Mouse (Mus musculus) MEL (cell line): ENCODE results near the gene Ccdc162. TPM values are rescaled to one million over a fixed set of nuclear protein-coding genes. Genes with fewer than 3 reads are reported as not detected.

ENCODE experiments used
- DNase-seq: peaks from one replicate; pipeline ENCODE4 v3.0.0; 2011; ENCODE audit warnings: low read depth, low spot score
- H3K27ac ChIP-seq: 2 replicates; pipeline ENCODE4 v1.5.1; 2012; ENCODE audit warnings: low read depth, mild to moderate bottlenecking, control low read depth, low read length, moderate library complexity; ENCODE audit not compliant: control insufficient read depth
- H3K27me3 ChIP-seq, 2 experiments: fragments of 150-350 bp in 1 of 2; sonication (generic) in 1 of 2; 2 replicates each; pipeline ENCODE4 v1.6.1; 2012; ENCODE audit warnings: low read length in 2 of 2, mild to moderate bottlenecking in 2 of 2, improper control_type of control experiment in 1 of 2, moderate library complexity in 1 of 2; ENCODE audit not compliant: insufficient read depth in 2 of 2, control insufficient read depth in 1 of 2
- H3K36me3 ChIP-seq, 2 experiments: 2 replicates each; pipeline ENCODE4 v1.6.1; 2012 to 2014; ENCODE audit warnings: low read length in 2 of 2, improper control_type of control experiment in 1 of 2, inconsistent platforms in 1 of 2, mild to moderate bottlenecking in 1 of 2; ENCODE audit not compliant: insufficient read depth in 2 of 2, control insufficient read depth in 1 of 2
- H3K4me1 ChIP-seq, 2 experiments: fragments of 150-350 bp in 1 of 2; sonication (generic) in 1 of 2; 2 replicates each; pipeline ENCODE4 v1.6.1; 2012; ENCODE audit warnings: low read length in 2 of 2, improper control_type of control experiment in 1 of 2, mild to moderate bottlenecking in 1 of 2; ENCODE audit not compliant: insufficient read depth in 2 of 2, control insufficient read depth in 1 of 2
- H3K4me3 ChIP-seq, 2 experiments: fragments of 150-350 bp in 1 of 2; sonication (generic) in 1 of 2; 2 replicates each; pipeline ENCODE4 v1.5.1; 2012; ENCODE audit warnings: low read depth in 2 of 2, low read length in 2 of 2, mild to moderate bottlenecking in 2 of 2, moderate library complexity in 2 of 2, control low read depth in 1 of 2, improper control_type of control experiment in 1 of 2; ENCODE audit not compliant: control insufficient read depth in 1 of 2, insufficient read depth in 1 of 2
- H3K79me2 ChIP-seq: 2 replicates; pipeline ENCODE4 v1.6.1; 2012; ENCODE audit warnings: mild to moderate bottlenecking, low read length, moderate library complexity; ENCODE audit not compliant: control insufficient read depth, poor library complexity, insufficient read depth
- H3K9ac ChIP-seq: 2 replicates; pipeline ENCODE4 v1.6.1; 2012; ENCODE audit warnings: low read depth, mild to moderate bottlenecking, control low read depth, low read length, moderate library complexity; ENCODE audit not compliant: control insufficient read depth, poor library complexity, severe bottlenecking
- H3K9me3 ChIP-seq: fragments of 150-350 bp; sonication (generic); replicated peaks from 2 replicates; pipeline ENCODE4 v1.6.1; 2012; ENCODE audit warnings: mild to moderate bottlenecking, low read length, improper control_type of control experiment, moderate library complexity; ENCODE audit not compliant: insufficient read depth
- E2F4 ChIP-seq: IDR thresholded peaks from 2 replicates; pipeline ENCODE4 v1.6.1; 2011; ENCODE audit warnings: low read depth, low read length, improper control_type of control experiment, borderline replicate concordance
- GABPA ChIP-seq: IDR thresholded peaks from 2 replicates; pipeline ENCODE4 v1.6.1; 2012; ENCODE audit warnings: low read depth, mild to moderate bottlenecking, inconsistent platforms, low read length, improper control_type of control experiment, moderate library complexity
- MAFK ChIP-seq: IDR thresholded peaks from 2 replicates; pipeline ENCODE4 v1.6.1; 2011; ENCODE audit warnings: low read depth, mild to moderate bottlenecking, low read length, improper control_type of control experiment, borderline replicate concordance
- MAZ ChIP-seq: IDR thresholded peaks from 2 replicates; pipeline ENCODE4 v1.6.1; 2012; ENCODE audit warnings: low read depth, mild to moderate bottlenecking, inconsistent platforms, low read length, improper control_type of control experiment
- MEF2A ChIP-seq: IDR thresholded peaks from 2 replicates; pipeline ENCODE4 v1.6.1; 2014; ENCODE audit warnings: low read depth, mild to moderate bottlenecking, inconsistent platforms, low read length, improper control_type of control experiment; ENCODE audit not compliant: poor library complexity, insufficient replicate concordance, severe bottlenecking; ENCODE audit errors: extremely low read depth
- MYB ChIP-seq: IDR thresholded peaks from 2 replicates; pipeline ENCODE4 v1.6.1; 2011; ENCODE audit warnings: mild to moderate bottlenecking, low read depth, low read length, improper control_type of control experiment
- POLR2AphosphoS2 ChIP-seq: IDR thresholded peaks from 2 replicates; pipeline ENCODE4 v1.6.1; 2011; ENCODE audit warnings: low read length, improper control_type of control experiment
- POLR2AphosphoS5 ChIP-seq: IDR thresholded peaks from 2 replicates; pipeline ENCODE4 v1.6.1; 2012; ENCODE audit warnings: low read depth, borderline replicate concordance, mild to moderate bottlenecking, inconsistent platforms, low read length, moderate library complexity, mixed read lengths
- RCOR1 ChIP-seq: IDR thresholded peaks from 2 replicates; pipeline ENCODE4 v1.6.1; 2012; ENCODE audit warnings: low read depth, mild to moderate bottlenecking, inconsistent platforms, low read length, improper control_type of control experiment
- SIN3A ChIP-seq: IDR thresholded peaks from 2 replicates; pipeline ENCODE4 v1.6.1; 2012; ENCODE audit warnings: low read length, improper control_type of control experiment, inconsistent platforms
- TAL1 ChIP-seq: IDR thresholded peaks from 2 replicates; pipeline ENCODE4 v1.6.1; 2012; ENCODE audit warnings: mild to moderate bottlenecking, inconsistent platforms, low read length, moderate library complexity, mixed read lengths
- TBP ChIP-seq: IDR thresholded peaks from 2 replicates; pipeline ENCODE4 v1.8.0; 2011; ENCODE audit warnings: low read depth, low read length, improper control_type of control experiment
- USF1 ChIP-seq: IDR thresholded peaks from 2 replicates; pipeline ENCODE4 v1.6.1; 2014; ENCODE audit warnings: low read depth, mild to moderate bottlenecking, inconsistent platforms, low read length, improper control_type of control experiment, moderate library complexity
- ZC3H11A ChIP-seq: IDR thresholded peaks from 2 replicates; pipeline ENCODE4 v1.6.1; 2012; ENCODE audit warnings: low read depth, mild to moderate bottlenecking, inconsistent platforms, low read length, improper control_type of control experiment
- ZKSCAN1 ChIP-seq: IDR thresholded peaks from 2 replicates; pipeline ENCODE4 v1.6.1; 2012; ENCODE audit warnings: low read depth, mild to moderate bottlenecking, inconsistent platforms, low read length, improper control_type of control experiment, moderate library complexity
- polyA plus RNA-seq, 2 experiments: library from polyadenylated mRNA; stranded (reverse) in 1 of 2; unstranded in 1 of 2; fragments of >175 nt in 1 of 2; fragments of >200 nt in 1 of 2; gene quantifications; 2 replicates each; pipeline versions ENCODE4 v1.2.1 to v1.2.4; 2012; ENCODE audit warnings: low replicate concordance in 2 of 2, low read depth in 1 of 2; ENCODE audit not compliant: insufficient read length in 2 of 2, insufficient read depth in 1 of 2, missing spikeins in 1 of 2
- total RNA-seq: library from RNA; depleted of rRNA; stranded (reverse); fragments of 300-350 nt; gene quantifications from 2 replicates; pipeline ENCODE4 v1.2.3, GENCODE M21; 2012

Gene Ccdc162
- total and polyA plus RNA-seq, 3 experiments = 0.06 TPM; not detected in 2

DNA sequence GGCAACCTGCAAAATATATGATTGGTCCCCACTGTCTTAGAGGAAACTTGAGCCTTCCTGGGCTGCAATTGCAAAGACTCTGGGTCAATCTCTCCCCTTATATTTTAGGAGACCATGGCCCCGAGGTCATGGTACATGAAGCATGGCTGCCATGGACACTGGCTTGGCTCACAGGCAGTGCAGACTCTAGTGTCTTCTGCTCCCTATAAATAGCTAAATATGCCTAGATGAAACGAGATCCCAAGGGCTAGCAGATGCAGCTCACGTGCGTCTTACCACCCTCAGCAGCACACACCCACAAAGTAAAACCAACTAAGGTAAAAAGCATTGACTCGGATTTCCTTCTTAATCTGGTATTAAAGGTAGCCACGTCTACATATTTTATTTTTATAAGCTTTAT is 133.1 kb downstream of the Ccdc162 start:
- Histone ChIP-seq H3K4me1 (no peaks in the 10 kb centered on the region), H3K9ac (no peak overlapping the region), H3K27ac (no peak overlapping the region), H3K27me3 (peaks cover 14 to 16% of the 10 kb centered on the region in 2 experiments), H3K4me3 (no peak overlapping the region), H3K36me3 (no peaks in the 10 kb centered on the region)
- no peak for DNase-seq
- TF ChIP-seq SIN3A (no peak), POLR2AphosphoS5 (no peak)
- TF ChIP-seq, all 39 proteins: peak for 0
- Histone ChIP-seq H3K79me2 (no peaks in the 10 kb centered on the region), H3K9me3 (no peaks in the 10 kb centered on the region)

DNA sequence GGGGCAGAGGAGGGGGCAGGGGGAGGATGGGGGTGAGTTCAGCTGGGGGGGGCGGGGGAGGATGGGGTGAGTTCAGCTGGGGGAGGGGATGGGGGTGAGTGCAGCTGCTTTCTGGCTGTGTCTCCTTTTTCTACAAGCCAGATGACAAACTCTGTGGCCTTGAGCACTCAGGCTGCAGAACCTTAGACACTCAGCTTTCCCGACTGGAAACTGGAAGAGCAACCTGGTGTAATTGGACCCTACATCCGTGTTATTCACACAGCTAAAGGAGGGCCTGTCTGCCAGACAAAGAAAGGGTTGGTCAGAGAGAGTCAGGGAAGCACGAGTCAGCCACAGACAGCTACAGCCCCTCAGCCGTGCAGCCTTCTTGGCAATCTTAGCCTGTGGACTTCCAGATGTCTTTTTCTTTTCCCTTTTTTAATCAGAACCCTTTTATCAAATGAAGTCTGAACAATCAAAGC is 133.5 kb downstream of the Ccdc162 start:
- H3K4me1 ChIP-seq = no peaks in the 10 kb centered on the region
- no peaks in the 10 kb centered on the region for H3K36me3 ChIP-seq
- H3K27me3 ChIP-seq = peaks cover 14 to 16% of the 10 kb centered on the region in 2 experiments
- no peaks in the 10 kb centered on the region for H3K79me2 ChIP-seq
- H3K9ac ChIP-seq = no peak overlapping the region
- TF ChIP-seq MEF2A (no peak), TBP (no peak), RCOR1 (no peak), MYB (no peak), MAFK (no peak), ZC3H11A (no peak), MAZ (no peak), POLR2AphosphoS2 (no peak), ZKSCAN1 (no peak)
- no peak for DNase-seq
- no peaks in the 10 kb centered on the region for H3K9me3 ChIP-seq
- no peak overlapping the region for H3K27ac ChIP-seq
- H3K4me3 ChIP-seq = no peak overlapping the region

DNA sequence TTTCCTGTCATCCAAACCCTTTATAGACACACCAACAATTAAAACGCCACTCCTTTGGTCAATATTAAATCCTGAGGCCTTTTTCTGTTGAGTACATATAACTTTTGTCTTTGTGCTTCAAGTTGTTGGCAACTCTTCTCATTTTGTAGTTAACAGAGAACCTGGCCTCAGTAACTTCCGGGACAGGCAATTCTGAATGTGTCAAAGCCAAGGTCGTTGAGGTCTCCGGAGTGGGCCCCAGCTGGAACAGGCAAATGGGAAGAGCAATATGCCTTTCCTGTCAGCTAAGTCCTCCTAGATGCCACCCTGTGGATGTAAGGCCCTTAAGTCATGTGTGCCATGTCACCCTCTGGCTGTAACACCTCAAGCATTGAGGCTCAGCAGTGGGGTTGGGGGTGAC is 136.0 kb downstream of the Ccdc162 start:
- Histone ChIP-seq H3K4me1 (no peaks in the 10 kb centered on the region), H3K27ac (no peak overlapping the region), H3K27me3 (peaks cover 14 to 19% of the 10 kb centered on the region in 2 experiments), H3K9me3 (no peaks in the 10 kb centered on the region), H3K4me3 (no peak overlapping the region), H3K9ac (no peak overlapping the region), H3K36me3 (no peaks in the 10 kb centered on the region), H3K79me2 (no peaks in the 10 kb centered on the region)
- DNase-seq = no peak
- TF ChIP-seq GABPA (no peak), SIN3A (no peak), USF1 (no peak), TAL1 (no peak), E2F4 (no peak)
